Mouse (Mus musculus) E14TG2a.4 (cell line): ENCODE results near the gene Fxyd4.

Source experiments
- CTCF ChIP-seq: conservative IDR thresholded peaks from 2 replicates; pipeline ENCODE4 v1.5.1; 2014; ENCODE audit warnings: low read length
- NANOG ChIP-seq: IDR thresholded peaks from 2 replicates; pipeline ENCODE4 v1.6.1; 2014; ENCODE audit warnings: borderline replicate concordance, low read length, mixed read lengths
- POU5F1 ChIP-seq: IDR thresholded peaks from 2 replicates; pipeline ENCODE4 v1.6.1; 2014; ENCODE audit warnings: low read length, borderline replicate concordance

DNA sequence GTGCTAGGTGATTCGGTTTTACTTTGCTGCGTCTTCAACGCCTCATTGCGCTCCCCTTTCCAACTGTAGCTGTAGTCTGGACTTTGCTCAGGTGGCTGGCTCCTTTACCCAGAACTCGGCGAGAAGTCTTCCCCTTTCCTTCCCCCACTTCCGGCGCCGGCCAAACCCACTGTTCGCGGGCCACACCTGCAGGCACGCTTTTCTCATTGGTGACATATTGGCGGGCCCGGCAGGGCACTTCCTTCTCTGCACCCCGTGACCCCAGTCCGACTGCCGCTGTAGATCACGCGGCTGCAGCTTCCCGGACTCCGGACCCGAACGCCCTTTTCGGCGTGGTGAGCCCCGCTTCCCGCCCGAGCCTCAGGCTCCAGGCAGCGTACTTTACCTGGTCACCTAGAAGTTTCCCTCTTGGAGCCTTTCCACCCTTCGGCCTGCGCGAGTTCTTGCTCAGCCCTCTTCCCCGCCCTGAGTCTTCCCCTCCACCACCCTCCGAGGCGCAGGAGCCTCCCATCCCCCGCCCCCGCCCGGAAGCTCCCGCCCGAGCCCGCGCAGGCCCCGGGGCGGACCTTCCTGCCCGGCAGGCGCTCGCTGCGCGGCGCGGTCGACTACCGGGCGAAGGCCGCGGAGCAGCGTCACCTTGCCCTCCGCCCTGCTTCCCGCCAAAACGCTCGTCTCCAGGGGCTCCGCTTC lies 20.6 kb downstream of the Fxyd4 start:
- no peak for TF ChIP-seq CTCF
- no peak for TF ChIP-seq POU5F1
- no peak for TF ChIP-seq NANOG
